20 mouse cellular contexts compared by ENCODE assay signal in the genomic region with DNA sequence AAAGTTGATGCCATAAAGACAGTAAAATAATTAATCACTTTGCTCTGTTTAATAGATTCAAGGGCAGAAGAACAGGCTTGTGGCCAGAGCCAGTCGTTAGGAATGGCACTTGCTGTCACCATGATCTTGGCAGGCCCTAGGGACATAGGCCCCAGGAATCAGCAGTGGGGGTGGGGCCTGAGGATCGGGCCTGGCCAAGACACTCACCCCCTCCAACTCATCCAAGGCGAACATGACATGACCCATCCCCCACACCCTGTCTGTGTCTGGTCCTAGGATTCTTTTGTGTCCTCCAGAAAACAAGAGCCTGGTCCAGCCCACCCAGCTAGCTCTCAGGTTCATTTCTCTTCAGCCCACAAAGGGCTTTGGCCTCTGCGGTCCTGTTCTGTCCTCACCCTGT.
DNase-seq lines count a peak whose midpoint lies in the region; ATAC-seq lines count a peak whose summit lies in the region.
"Had no signal": no experiment of that assay in that cellular context is flagged by ENCODE, and none has a peak within 500 bp of the region (broad histone marks: within the 10 kb centered on the region; RNA-seq: fewer than 3 reads in every experiment).

No protein-coding gene starts in this region.

- peaks cover 22% of the 10 kb centered on the region for H3K4me1 ChIP-seq in hindbrain, embryonic 10.5 days (replicated peaks)
- H3K4me1 ChIP-seq in hindbrain, embryonic 12.5 days = peaks cover 9% of the 10 kb centered on the region
- peaks cover 13% of the 10 kb centered on the region for H3K4me1 ChIP-seq in midbrain, embryonic 10.5 days
- H3K4me1 ChIP-seq in midbrain, embryonic 13.5 days (replicated peaks) = peaks cover 8% of the 10 kb centered on the region; the same call in 1 of the 2 replicates
- H3K4me1 ChIP-seq: heart, embryonic 10.5 days; intestine, embryonic 15.5 days had no signal

- H3K27me3 ChIP-seq in hindbrain, embryonic 10.5 days (ENCODE audit: insufficient read depth, poor library complexity, severe bottlenecking) = 0 out of 2 replicates have a peak, but pooled peaks cover 3% of the 10 kb centered on the region
- H3K27me3 ChIP-seq in hindbrain, embryonic 12.5 days = 0 out of 2 replicates have a peak, but pooled peaks cover 2% of the 10 kb centered on the region
- no peaks in the 10 kb centered on the region for H3K27me3 ChIP-seq in midbrain, embryonic 10.5 days (ENCODE audit: low read depth, poor library complexity, severe bottlenecking)
- no peaks in the 10 kb centered on the region for H3K27me3 ChIP-seq in midbrain, embryonic 13.5 days
- H3K27me3 ChIP-seq: intestine, embryonic 15.5 days had no signal

- H3K4me3 ChIP-seq in hindbrain, embryonic 10.5 days = no peak overlapping the region
- no peak overlapping the region for H3K4me3 ChIP-seq in hindbrain, embryonic 12.5 days
- H3K4me3 ChIP-seq in midbrain, embryonic 10.5 days = no peak overlapping the region
- no peak overlapping the region for H3K4me3 ChIP-seq in midbrain, embryonic 13.5 days (replicated peaks)
- H3K4me3 ChIP-seq: forebrain, embryonic 10.5 days; heart, embryonic 10.5 days; intestine, embryonic 15.5 days had no signal

- peak overlapping the region; percentile 1 for H3K27ac ChIP-seq in hindbrain, embryonic 10.5 days
- no peak overlapping the region for H3K27ac ChIP-seq in hindbrain, embryonic 12.5 days
- H3K27ac ChIP-seq in midbrain, embryonic 10.5 days (replicated peaks) = peak overlapping the region; percentile 47; the same call in 1 of the 2 replicates
- no peak overlapping the region for H3K27ac ChIP-seq in midbrain, embryonic 13.5 days
- H3K27ac ChIP-seq: forebrain, embryonic 10.5 days; heart, embryonic 10.5 days; hindbrain, embryonic 14.5 days; intestine, embryonic 15.5 days had no signal

- WGBS in hindbrain, embryonic 10.5 days = 31% methylated on average over 4 of the region's 4 CpGs
- 18% methylated on average over 4 of the region's 4 CpGs for WGBS in hindbrain, embryonic 12.5 days
- 39% methylated on average over 4 of the region's 4 CpGs for WGBS in midbrain, embryonic 10.5 days
- whole genome bisulfite sequencing in midbrain, embryonic 13.5 days = 23% methylated on average over 4 of the region's 4 CpGs

- H3K9me3 ChIP-seq in hindbrain, embryonic 10.5 days = no peaks in the 10 kb centered on the region
- H3K9me3 ChIP-seq in hindbrain, embryonic 12.5 days (replicated peaks) = no peaks in the 10 kb centered on the region
- no peaks in the 10 kb centered on the region for H3K9me3 ChIP-seq in midbrain, embryonic 10.5 days (replicated peaks)
- H3K9me3 ChIP-seq in midbrain, embryonic 13.5 days = no peaks in the 10 kb centered on the region
- H3K9me3 ChIP-seq: forebrain, embryonic 10.5 days; heart, embryonic 10.5 days; intestine, embryonic 15.5 days had no signal

- no peak for ATAC-seq in hindbrain, embryonic 12.5 days (ENCODE audit: low FRiP score)
- no peak for ATAC-seq in midbrain, embryonic 13.5 days
- ATAC-seq: forebrain, embryonic 16.5 days; intestine, embryonic 15.5 days had no signal

- no peak overlapping the region for H3K4me2 ChIP-seq in hindbrain, embryonic 12.5 days (replicated peaks)
- no peak overlapping the region for H3K4me2 ChIP-seq in midbrain, embryonic 13.5 days (replicated peaks)
- H3K4me2 ChIP-seq: hindbrain, embryonic 14.5 days; intestine, embryonic 15.5 days had no signal

- H3K36me3 ChIP-seq in hindbrain, embryonic 10.5 days = no peaks in the 10 kb centered on the region
- H3K36me3 ChIP-seq in hindbrain, embryonic 12.5 days = no peaks in the 10 kb centered on the region
- H3K36me3 ChIP-seq in midbrain, embryonic 10.5 days = no peaks in the 10 kb centered on the region
- H3K36me3 ChIP-seq in midbrain, embryonic 13.5 days = no peaks in the 10 kb centered on the region
- H3K36me3 ChIP-seq: forebrain, embryonic 10.5 days; heart, embryonic 10.5 days; intestine, embryonic 15.5 days had no signal

- no peak overlapping the region for H3K9ac ChIP-seq in hindbrain, embryonic 12.5 days
- H3K9ac ChIP-seq in midbrain, embryonic 13.5 days (replicated peaks) = no peak overlapping the region
- H3K9ac ChIP-seq: hindbrain, embryonic 14.5 days; intestine, embryonic 15.5 days had no signal

- peak; percentile 30 for DNase-seq in adrenal gland, adult 2 months
- DNase-seq in adrenal gland, adult 18-20 months (ENCODE audit: low spot score in 2 of 2) = no peak
- no peak for DNase-seq in hindbrain, embryonic 10.5 days (ENCODE audit: low spot score)
- no peak for DNase-seq in midbrain, embryonic 10.5 days (ENCODE audit: low spot score)
- peak; percentile 58 for DNase-seq in retina, embryonic 14.5 days (ENCODE audit: low spot score)
- DNase-seq in neural tube, embryonic 10.5 days (ENCODE audit: extremely low spot score, low spot score) = no peak
- DNase-seq: cerebellum, adult 18-20 months; cerebellum, postnatal 36 days; gastrocnemius, postnatal 10 days; kidney, adult 8-10 months; kidney, postnatal 10 days; right cerebral cortex, postnatal 14 days; thymus, postnatal 14 days had no signal

Comparison
In these comparisons a context has a peak if more than half of its experiments do, and no peak if none do; other contexts are left out.
1. DNase-seq: peak in adrenal gland, adult 2 months (single experiment) and retina, embryonic 14.5 days (single experiment); none in adrenal gland, adult 18-20 months (0 of 2), hindbrain, embryonic 10.5 days (single experiment), midbrain, embryonic 10.5 days (single experiment) and neural tube, embryonic 10.5 days (single experiment).
2. H3K27ac ChIP-seq: peak in hindbrain, embryonic 10.5 days (single experiment) and midbrain, embryonic 10.5 days (single experiment); none in hindbrain, embryonic 12.5 days (single experiment) and midbrain, embryonic 13.5 days (single experiment).